Mouse (Mus musculus) thymus, adult 2 months (tissue): ENCODE data around the gene Gm21149.
"Not testable (repeated sequence)": the region's sequence is repeated elsewhere in the genome, so short reads cannot be mapped to it uniquely, and the experiment has no call there.

Experiments used
- CTCF ChIP-seq: fragments of 200-500 bp; IDR thresholded peaks from 2 replicates; pipeline ENCODE4 v1.5.1; 2012; ENCODE audit warnings: mild to moderate bottlenecking, control low read depth, low read length, moderate library complexity, borderline replicate concordance; ENCODE audit not compliant: control insufficient read depth, poor library complexity, insufficient read depth; ENCODE audit errors: extremely low read depth
- POLR2A ChIP-seq: fragments of 200-500 bp; IDR thresholded peaks from 2 replicates; pipeline ENCODE4 v1.6.1; 2012; ENCODE audit warnings: mild to moderate bottlenecking, low read length, control low read depth, moderate library complexity; ENCODE audit not compliant: control insufficient read depth, poor library complexity, insufficient read depth; ENCODE audit errors: extremely low read depth

DNA sequence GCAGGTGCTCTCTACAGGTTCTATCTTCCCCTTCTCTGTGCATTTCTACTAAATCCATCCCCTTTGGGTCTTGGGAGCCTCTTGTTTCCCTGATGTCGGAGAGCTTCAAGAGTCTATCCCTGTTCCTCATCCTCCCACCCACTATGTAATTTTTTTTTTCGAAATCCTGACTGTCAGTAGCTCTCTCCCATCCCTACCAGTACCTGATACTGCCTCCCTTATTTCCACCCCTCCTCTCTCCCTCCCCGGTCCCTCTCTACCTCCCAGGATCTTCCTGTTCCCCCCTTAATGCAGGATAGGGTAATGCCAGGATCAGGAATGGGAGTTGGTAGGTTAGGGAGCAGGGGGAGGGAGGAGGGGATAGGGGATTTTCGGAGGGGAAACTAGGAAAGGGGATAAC is 7.3 kb upstream of the Gm21149 start:
- not testable (repeated sequence) for TF ChIP-seq CTCF, POLR2A
